Mouse (Mus musculus) heart, embryonic 10.5 days (tissue): ENCODE results near the gene Rplp2. TPM values are rescaled to one million over a fixed set of nuclear protein-coding genes. Genes with fewer than 3 reads are reported as not detected.

Source experiments
- DNase-seq: peaks from one replicate; pipeline ENCODE4 v3.0.0-alpha.2; 2017; ENCODE audit warnings: low spot score
- H3K27ac ChIP-seq: fragments of 300-500 bp; sonication (generic); 2 replicates; pipeline ENCODE4 v1.5.1; 2016; ENCODE audit warnings: mild to moderate bottlenecking
- H3K27me3 ChIP-seq: fragments of 300-500 bp; sonication (generic); 2 replicates; pipeline ENCODE4 v1.6.1; 2016; ENCODE audit warnings: mild to moderate bottlenecking; ENCODE audit not compliant: poor library complexity, insufficient read depth, severe bottlenecking
- H3K36me3 ChIP-seq: fragments of 300-500 bp; sonication (generic); 2 replicates; pipeline ENCODE4 v1.6.1; 2016; ENCODE audit warnings: mild to moderate bottlenecking, moderate library complexity
- H3K4me1 ChIP-seq: fragments of 300-500 bp; sonication (generic); 2 replicates; pipeline ENCODE4 v1.6.1; 2016; ENCODE audit warnings: mild to moderate bottlenecking
- H3K4me3 ChIP-seq: fragments of 300-500 bp; sonication (generic); 2 replicates; pipeline ENCODE4 v1.5.1; 2016; ENCODE audit warnings: mild to moderate bottlenecking, moderate library complexity
- H3K9me3 ChIP-seq: fragments of 300-500 bp; sonication (generic); 2 replicates; pipeline ENCODE4 v1.6.1; 2016; ENCODE audit warnings: mild to moderate bottlenecking, moderate library complexity
- WGBS: fragments of 180-500 bp; shearing (Covaris S2); methylation state at CpG from one replicate; pipeline ENCODE4 v1.1.7; 2016; 5-methylcytosine and 5-hydroxymethylcytosine counted together
- polyA plus RNA-seq: library from polyadenylated mRNA; unstranded; fragments of >200 nt; fragmentation: Nextera tagmentation; extraction: Ambion mirVana; gene quantifications from 2 replicates; pipeline ENCODE4 v1.2.1, GENCODE M21; 2016

Rplp2 gene
- polyA plus RNA-seq, 1 experiment from 2014 or later, result 900 TPM

DNA sequence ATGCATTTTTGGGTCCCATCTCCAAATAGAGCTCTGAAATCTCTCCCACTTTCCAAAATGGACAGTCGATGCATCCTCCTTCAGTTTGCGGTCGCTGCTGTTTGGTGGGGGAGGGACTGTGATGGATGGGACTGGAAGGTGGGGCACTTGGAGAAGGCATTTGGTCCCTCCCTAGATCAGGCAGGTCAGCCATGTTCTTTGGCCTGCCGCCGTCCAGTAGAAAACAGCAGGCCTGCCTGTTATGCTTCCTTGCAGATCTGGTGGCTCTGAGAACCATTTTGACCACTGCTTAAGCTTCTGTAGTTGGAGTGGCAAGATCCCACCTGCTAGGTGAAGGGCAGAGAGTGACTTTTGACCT, 21.0 kb downstream of the Rplp2 start:
- H3K4me1 ChIP-seq, result peaks cover 71% of the 10 kb centered on the region
- DNase-seq, result no peak
- peak overlapping the region; percentile 95 for H3K27ac ChIP-seq
- H3K9me3 ChIP-seq, result no peaks in the 10 kb centered on the region
- peaks cover 37% of the 10 kb centered on the region for H3K27me3 ChIP-seq
- H3K4me3 ChIP-seq, result peak overlapping the region; percentile 87
- H3K36me3 ChIP-seq, result peaks cover 37% of the 10 kb centered on the region
- 11% methylated on average over 5 of the region's 5 CpGs for WGBS

DNA sequence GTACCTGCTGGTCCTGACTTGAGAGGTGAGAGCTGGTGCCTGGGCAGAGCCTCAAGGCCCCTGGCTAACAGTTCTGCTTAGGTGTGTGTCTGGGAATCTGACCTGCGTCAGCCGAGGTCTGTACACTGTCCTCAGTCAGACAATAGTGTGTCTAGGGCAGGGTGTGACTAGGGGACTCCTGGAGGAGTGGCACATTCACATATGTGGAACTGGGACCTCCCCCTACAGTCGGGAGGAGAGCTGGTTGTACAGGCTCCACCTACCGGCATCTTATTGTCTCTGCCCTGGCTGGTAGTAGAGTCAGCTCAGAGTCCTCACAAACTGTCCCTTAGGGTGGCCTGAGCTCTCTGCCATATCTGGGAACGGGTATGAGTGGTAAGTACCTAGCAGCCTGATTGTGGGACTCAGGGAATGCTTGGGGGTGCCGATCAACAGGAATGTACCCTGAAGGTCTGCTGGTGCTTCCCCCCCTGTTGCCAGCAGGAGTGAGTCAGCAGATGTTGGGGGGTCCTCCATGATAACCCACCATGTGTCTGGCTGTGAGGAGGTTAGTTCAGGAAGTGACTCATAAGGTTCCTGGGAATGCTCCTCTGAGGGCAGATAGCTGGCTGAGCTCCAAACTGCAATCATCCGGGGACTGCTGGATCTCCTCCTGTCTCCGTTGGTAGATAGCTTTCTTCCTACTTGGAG, 21.5 kb downstream of the Rplp2 start:
- Histone ChIP-seq H3K27ac (peak overlapping the region; percentile 95), H3K27me3 (peaks cover 32% of the 10 kb centered on the region), H3K4me1 (peaks cover 71% of the 10 kb centered on the region), H3K36me3 (peaks cover 37% of the 10 kb centered on the region), H3K9me3 (no peaks in the 10 kb centered on the region), H3K4me3 (peak overlapping the region; percentile 87)
- DNase-seq, result peak; percentile 95
- 6% methylated on average over 8 of the region's 8 CpGs for WGBS

DNA sequence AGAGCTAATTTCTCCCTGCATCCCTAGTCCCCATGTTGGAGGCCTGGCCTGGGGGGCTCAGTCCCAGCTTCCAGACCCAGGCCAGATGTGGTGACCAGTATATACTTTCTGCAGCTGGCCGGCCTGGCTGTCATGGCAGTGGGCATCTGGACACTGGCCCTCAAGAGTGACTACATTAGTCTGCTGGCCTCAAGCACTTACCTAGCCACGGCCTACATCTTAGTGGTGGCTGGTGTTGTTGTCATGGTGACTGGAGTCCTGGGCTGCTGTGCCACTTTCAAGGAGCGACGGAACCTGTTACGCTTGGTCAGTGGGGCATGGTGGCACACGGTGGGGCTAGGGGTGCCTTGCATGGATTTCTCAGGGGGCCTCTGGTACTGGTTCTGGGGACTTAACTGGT, 22.2 kb downstream of the Rplp2 start:
- WGBS, result 85% methylated on average over 6 of the region's 6 CpGs
- peaks cover 71% of the 10 kb centered on the region for H3K4me1 ChIP-seq
- H3K9me3 ChIP-seq, result no peaks in the 10 kb centered on the region
- H3K27me3 ChIP-seq, result peaks cover 25% of the 10 kb centered on the region
- H3K36me3 ChIP-seq, result peaks cover 37% of the 10 kb centered on the region
- H3K4me3 ChIP-seq, result peak overlapping the region; percentile 87
- peak overlapping the region; percentile 95 for H3K27ac ChIP-seq
- no peak for DNase-seq

DNA sequence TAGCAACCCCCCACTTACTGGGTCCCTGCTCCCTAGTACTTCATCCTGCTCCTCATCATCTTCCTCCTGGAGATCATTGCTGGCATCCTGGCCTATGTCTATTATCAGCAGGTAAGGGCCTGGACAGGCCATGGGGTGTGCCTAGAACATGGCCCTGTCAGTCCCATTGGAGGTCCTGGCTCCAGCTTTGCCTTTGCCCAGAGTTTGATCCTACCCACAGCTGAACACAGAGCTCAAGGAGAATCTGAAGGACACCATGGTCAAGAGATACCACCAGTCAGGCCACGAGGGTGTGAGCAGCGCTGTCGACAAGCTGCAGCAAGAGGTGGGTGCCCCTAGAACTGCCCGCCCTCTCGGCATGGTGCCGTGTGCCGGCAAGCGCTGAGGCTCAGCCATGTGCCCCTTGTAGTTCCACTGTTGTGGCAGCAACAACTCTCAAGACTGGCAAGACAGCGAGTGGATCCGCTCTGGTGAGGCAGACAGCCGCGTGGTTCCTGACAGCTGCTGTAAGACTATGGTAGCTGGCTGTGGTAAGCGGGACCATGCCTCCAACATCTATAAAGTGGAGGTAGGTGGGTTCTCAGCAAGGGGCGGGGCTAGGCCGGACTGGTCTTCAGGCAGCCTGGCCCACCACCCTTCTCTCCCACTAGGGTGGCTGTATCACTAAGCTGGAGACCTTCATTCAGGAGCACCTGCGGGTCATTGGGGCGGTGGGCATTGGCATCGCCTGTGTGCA, 22.9 kb downstream of the Rplp2 start:
- Histone ChIP-seq H3K27ac (peak overlapping the region; percentile 95), H3K27me3 (peaks cover 18% of the 10 kb centered on the region), H3K9me3 (no peaks in the 10 kb centered on the region), H3K4me1 (peaks cover 64% of the 10 kb centered on the region), H3K4me3 (no peak overlapping the region), H3K36me3 (peaks cover 37% of the 10 kb centered on the region)
- no peak for DNase-seq
- WGBS, result 88% methylated on average over 18 of the region's 18 CpGs

DNA sequence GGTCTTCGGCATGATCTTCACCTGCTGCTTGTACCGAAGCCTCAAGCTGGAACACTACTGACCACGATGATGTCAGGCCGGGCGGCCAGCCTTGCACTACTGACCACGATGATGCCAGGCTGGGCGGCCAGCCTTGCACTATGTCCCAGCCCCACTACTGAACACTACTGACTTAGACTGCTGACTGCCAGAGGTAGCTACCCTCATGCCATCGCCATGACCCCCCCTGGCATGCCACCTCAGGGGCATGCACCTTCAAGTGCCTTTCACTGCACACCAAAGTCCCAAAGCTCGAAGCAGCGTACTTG, 23.4 kb downstream of the Rplp2 start:
- Histone ChIP-seq H3K9me3 (no peaks in the 10 kb centered on the region), H3K27me3 (peaks cover 13% of the 10 kb centered on the region), H3K4me3 (no peak overlapping the region), H3K36me3 (peaks cover 37% of the 10 kb centered on the region), H3K4me1 (peaks cover 64% of the 10 kb centered on the region), H3K27ac (no peak overlapping the region)
- 88% methylated on average over 10 of the region's 10 CpGs for WGBS
- no peak for DNase-seq

DNA sequence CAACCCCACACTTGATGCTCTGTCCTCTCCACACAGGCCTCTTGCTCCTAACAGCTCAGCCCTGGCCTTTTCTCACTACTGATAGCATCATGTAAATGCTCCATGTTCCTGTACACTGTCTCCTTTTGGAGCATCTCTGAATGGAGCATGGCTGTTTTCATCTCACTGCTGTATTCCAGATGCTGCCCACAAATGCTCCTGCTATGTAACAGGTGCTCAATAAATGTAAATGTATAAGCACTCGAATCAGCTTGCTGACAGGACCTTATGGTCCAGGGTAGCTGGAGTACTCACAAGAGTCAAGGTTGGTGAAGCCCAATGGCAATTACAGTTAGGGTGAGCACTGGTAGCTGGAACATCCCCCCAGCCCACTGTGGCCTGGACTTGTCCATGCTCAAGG, 24.1 kb downstream of the Rplp2 start:
- H3K27ac ChIP-seq, result no peak overlapping the region
- no peak overlapping the region for H3K4me3 ChIP-seq
- no peaks in the 10 kb centered on the region for H3K9me3 ChIP-seq
- no peak for DNase-seq
- peaks cover 37% of the 10 kb centered on the region for H3K36me3 ChIP-seq
- 91% methylated on average over 1 of the region's 1 CpGs for WGBS
- H3K4me1 ChIP-seq, result peaks cover 65% of the 10 kb centered on the region
- peaks cover 6% of the 10 kb centered on the region; the same call in 1 of the 2 replicates for H3K27me3 ChIP-seq

DNA sequence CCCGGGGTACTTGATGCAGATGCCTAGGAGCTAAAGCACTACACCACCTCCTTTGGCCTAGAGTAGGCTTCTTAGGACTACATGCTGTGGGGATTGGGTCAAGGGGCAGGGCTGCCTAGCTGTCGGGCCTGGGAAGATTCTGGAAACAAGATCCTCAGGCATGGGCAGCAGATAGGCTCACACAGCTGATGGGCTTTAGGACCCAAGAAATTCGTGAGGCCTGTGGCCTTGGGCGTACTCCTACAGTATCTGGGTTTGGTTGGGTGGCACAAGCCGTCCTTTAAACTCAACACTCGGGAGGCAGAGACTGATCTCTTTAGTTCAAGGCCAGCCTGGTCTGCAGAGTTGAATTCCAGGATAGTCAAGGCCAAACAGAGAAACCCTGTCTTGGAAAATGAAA, 25.1 kb downstream of the Rplp2 start:
- WGBS, result 87% methylated on average over 6 of the region's 6 CpGs
- Histone ChIP-seq H3K27me3 (no peaks in the 10 kb centered on the region), H3K36me3 (peaks cover 37% of the 10 kb centered on the region), H3K4me1 (peaks cover 66% of the 10 kb centered on the region), H3K9me3 (no peaks in the 10 kb centered on the region), H3K27ac (no peak overlapping the region), H3K4me3 (no peak overlapping the region)
- no peak for DNase-seq

DNA sequence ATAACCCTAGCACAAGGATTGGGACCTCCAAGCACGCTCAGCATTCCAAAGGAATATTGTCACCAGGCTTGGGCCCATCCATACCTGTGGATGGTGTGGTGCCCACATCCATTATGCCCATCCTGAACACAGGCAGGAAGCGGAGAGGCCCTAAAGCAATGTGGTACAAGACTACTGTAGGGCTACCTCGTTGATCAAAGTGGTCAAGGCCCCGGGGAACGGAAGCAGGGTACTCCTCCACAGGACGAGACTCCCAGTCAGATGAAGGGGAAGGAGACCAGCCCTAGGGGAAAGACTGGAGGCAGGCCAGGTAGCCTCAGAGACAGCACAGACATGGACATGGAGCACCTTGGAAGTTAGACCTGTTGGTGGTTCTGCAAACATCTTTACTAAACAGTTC, 25.6 kb downstream of the Rplp2 start:
- H3K4me3 ChIP-seq, result no peak overlapping the region
- no peaks in the 10 kb centered on the region for H3K27me3 ChIP-seq
- peaks cover 37% of the 10 kb centered on the region for H3K36me3 ChIP-seq
- peaks cover 67% of the 10 kb centered on the region for H3K4me1 ChIP-seq
- WGBS, result 86% methylated on average over 6 of the region's 6 CpGs
- no peaks in the 10 kb centered on the region for H3K9me3 ChIP-seq
- DNase-seq, result no peak
- H3K27ac ChIP-seq, result no peak overlapping the region

DNA sequence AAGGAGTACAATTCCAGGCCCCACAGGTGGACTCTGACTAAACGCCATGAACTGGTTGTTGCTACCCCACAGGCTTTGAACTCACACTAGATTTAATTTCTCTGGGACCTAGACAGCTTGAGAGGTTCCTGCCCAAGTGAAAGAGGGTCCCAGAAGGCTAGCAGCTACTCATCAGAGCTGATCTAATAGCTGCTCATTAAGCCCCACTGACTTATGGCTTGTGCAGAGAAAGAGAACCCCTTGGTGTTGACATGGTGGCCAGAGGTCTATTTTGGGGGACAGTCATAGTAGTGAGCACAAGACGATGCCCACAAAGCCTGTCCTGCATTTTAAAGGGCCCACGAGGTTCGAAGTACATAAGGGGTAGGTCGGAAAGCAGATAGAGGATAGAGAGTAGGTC, 27.0 kb downstream of the Rplp2 start:
- H3K36me3 ChIP-seq, result peaks cover 36% of the 10 kb centered on the region
- no peaks in the 10 kb centered on the region for H3K9me3 ChIP-seq
- no peaks in the 10 kb centered on the region for H3K27me3 ChIP-seq
- WGBS, result 10% methylated on average over 5 of the region's 5 CpGs
- H3K27ac ChIP-seq, result peak overlapping the region; percentile 99; the same call in 1 of the 2 replicates
- H3K4me3 ChIP-seq, result peak overlapping the region; percentile 92
- no peak for DNase-seq
- peaks cover 60% of the 10 kb centered on the region for H3K4me1 ChIP-seq

DNA sequence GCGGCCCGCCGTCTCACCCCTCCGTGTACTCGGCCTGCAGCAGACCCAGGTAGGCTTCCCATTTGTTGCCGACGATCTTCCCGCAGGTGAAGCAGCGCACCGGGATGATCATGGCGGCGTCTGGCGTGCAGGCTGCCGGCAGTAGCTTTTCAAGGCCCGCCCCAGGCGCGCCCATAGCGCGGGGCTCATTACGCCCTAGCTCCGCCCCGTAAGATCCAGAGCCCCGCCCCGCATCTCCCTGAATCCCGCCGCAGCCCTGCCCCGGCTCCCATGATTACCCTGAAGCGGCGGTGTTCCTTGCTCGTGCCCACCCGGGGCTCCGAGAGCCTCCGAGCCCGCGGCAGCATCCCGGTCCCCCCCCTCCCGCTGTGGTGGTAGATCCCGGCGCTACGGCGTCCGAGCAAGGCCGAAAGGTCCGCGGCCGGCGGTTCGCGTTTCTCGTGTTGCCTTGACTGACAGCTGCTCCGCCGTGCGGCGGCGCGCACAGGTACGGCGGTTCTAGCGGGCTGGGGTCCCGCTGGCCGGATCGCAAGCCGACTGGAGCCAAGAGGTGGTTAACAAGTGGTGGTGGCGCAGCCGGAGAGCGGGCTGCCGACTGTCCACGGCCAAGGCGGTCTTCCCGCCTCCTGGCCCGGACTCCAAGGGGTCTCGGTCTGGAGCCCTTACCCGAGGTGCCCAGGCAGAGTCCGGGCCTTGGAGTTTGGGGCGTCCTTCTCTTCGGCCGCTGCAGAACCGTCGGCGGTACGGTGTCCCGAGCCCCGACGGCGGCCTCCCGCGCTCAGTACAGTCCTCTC, 28.0 kb downstream of the Rplp2 start, which contains the start of the genes Polr2l and Tspan4:
Gene Polr2l (minus strand): TSS at position 122 of the 794 bp plus-strand sequence.
Gene Tspan4 (plus strand): TSS at position 230 of the 794 bp plus-strand sequence.
- H3K27ac ChIP-seq, result peak within 1 kb of the TSS; percentile 99
- peak within 1 kb of the TSS; percentile 92 for H3K4me3 ChIP-seq
- no peaks in the 10 kb centered on the region for H3K27me3 ChIP-seq
- peak; percentile 94 for DNase-seq
- no peaks in the 10 kb centered on the region for H3K9me3 ChIP-seq
- under 1% methylated on average over 87 of the region's 87 CpGs for WGBS
- peaks cover 25% of the 10 kb centered on the region for H3K36me3 ChIP-seq
- peaks cover 50% of the 10 kb centered on the region for H3K4me1 ChIP-seq

DNA sequence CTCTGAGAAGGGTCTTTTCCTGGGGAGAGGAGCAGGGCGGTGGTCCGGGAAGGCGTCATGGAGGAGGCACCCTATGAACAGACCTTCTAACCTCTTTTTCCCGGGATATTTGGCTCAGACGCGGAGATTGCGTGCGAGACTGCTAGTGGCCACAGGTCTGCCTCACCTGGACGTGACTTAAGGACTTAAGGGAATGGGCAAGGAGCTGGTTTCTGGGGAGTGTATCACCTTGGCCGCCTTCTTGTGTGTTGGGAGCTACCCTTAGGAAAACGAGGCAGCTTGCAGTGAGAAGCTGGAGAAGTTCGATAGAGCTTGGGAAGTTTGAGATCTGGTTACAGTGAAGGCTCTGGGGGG, 28.6 kb downstream of the Rplp2 start:
- peaks cover 20% of the 10 kb centered on the region for H3K36me3 ChIP-seq
- no peaks in the 10 kb centered on the region for H3K9me3 ChIP-seq
- WGBS, result under 1% methylated on average over 12 of the region's 12 CpGs
- no peak for DNase-seq
- peak overlapping the region; percentile 99 for H3K27ac ChIP-seq
- peaks cover 52% of the 10 kb centered on the region for H3K4me1 ChIP-seq
- peak overlapping the region; percentile 92 for H3K4me3 ChIP-seq
- H3K27me3 ChIP-seq, result no peaks in the 10 kb centered on the region

DNA sequence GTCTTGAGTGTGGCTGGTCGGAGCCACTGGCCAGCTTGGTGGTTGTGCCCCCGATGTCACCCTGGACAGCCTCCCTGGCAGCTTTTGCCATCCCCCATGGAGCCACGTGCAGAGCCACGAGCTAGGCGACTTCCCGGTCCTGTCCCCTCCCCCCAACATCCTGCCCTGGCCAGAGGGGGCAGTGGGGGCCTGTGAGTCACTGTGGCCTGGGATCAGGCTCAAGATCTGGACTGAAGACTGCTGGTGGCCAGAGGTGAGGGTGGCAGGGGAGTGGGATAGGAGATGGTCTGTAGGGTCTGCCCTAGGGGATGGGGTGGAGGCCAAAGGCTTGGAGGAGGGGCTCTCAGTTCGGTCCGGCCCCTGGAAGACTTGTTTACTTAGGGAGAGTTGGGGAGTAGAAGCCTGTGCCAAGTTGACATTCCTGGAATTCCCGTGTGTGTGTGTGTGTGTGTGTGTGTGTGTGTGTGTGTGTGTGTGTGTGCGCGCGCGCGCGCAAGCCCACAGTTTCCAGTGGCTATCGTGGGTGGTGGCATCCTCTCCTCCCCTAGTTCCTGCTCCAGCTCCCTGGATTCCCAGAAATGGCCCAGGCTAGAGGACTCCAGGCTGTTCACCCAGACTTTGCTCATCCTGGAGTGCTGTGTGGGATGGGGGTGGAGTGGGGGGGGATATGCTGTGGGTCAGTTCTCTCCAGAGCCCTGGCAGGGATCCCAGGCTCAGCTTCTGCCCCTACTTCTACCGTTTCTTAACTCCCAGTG, 29.2 kb downstream of the Rplp2 start:
- Histone ChIP-seq H3K36me3 (peaks cover 13% of the 10 kb centered on the region), H3K27me3 (no peaks in the 10 kb centered on the region), H3K4me3 (peak overlapping the region; percentile 92), H3K4me1 (peaks cover 58% of the 10 kb centered on the region), H3K27ac (peak overlapping the region; percentile 99), H3K9me3 (no peaks in the 10 kb centered on the region)
- under 1% methylated on average over 17 of the region's 17 CpGs for WGBS
- DNase-seq, result peak; percentile 92
